ENCODE assay signal across 14 mouse cellular contexts in the genomic region with DNA sequence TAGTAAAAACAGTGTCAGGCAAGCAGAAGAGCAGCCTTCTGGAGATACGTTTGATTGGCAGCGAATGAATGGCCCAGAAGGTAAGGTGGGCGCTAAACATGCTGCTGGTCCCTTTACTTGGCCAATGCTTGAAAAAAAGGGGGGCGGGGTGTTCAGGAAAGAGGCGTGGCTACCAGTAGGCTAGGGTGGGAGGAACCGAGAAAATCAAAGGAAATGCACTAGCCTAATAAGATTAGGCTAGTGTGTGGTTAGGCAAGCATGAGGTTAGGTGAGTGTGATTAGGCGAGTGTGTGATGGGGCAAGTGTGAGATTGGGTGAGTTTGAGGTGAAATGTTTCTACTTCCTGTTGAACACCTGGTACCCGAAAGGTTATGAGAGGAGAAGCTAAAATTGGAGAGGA. TPM values are rescaled to one million over a fixed set of nuclear protein-coding genes. Genes with fewer than 3 reads are reported as not detected.
DNase-seq lines count a peak whose midpoint lies in the region; ATAC-seq and TF ChIP-seq lines count a peak whose summit lies in the region.
"Had no signal": no experiment of that assay in that cellular context is flagged by ENCODE, and none has a peak within 500 bp of the region (broad histone marks: within the 10 kb centered on the region; RNA-seq: fewer than 3 reads in every experiment).

A gene (plus strand): TSS at position 11 of the 400 bp plus-strand sequence.

- no peak for DNase-seq in adrenal gland, postnatal 4 days (ENCODE audit: low spot score in 2 of 2)
- no peak for DNase-seq in adrenal gland, postnatal 36 days
- DNase-seq in brain, embryonic 14.5 days (ENCODE audit: low read depth) = no peak
- no peak for DNase-seq in left cerebral cortex, postnatal 4 days
- no peak for DNase-seq in lung, postnatal 25 days (ENCODE audit: low spot score)
- no peak for DNase-seq in ovary, postnatal 36 days (ENCODE audit: low spot score)
- DNase-seq in kidney, adult 2 months = no peak
- DNase-seq: adrenal gland, adult 8-10 months; cerebellum, postnatal 14 days; gastrocnemius, adult 2 months; heart, postnatal 10 days; kidney, postnatal 4 days; lung, embryonic 14.5 days had no signal

- no peaks in the 10 kb centered on the region for H3K36me3 ChIP-seq in hindbrain, embryonic 12.5 days
- no peaks in the 10 kb centered on the region for H3K36me3 ChIP-seq in kidney, adult 2 months (ENCODE audit: control insufficient read depth, insufficient read depth, low read length)

- no peaks in the 10 kb centered on the region for H3K27me3 ChIP-seq in hindbrain, embryonic 12.5 days
- no peaks in the 10 kb centered on the region for H3K27me3 ChIP-seq in kidney, adult 2 months (replicated peaks; ENCODE audit: control insufficient read depth, insufficient read depth, low read length)

- no peak for TF ChIP-seq POLR2A in brain, embryonic 14.5 days (IDR thresholded peaks at IDR 0.05; ENCODE audit: borderline replicate concordance, extremely low read depth, insufficient read depth, insufficient read length, poor library complexity, severe bottlenecking)
- TF ChIP-seq POLR2A in kidney, adult 2 months (IDR thresholded peaks at IDR 0.05; ENCODE audit: low read depth, low read length) = no peak

- no peak within 1 kb of the TSS for H3K4me2 ChIP-seq in hindbrain, embryonic 12.5 days (replicated peaks)
- H3K4me2 ChIP-seq: lung, embryonic 14.5 days had no signal

- no peak for ATAC-seq in hindbrain, embryonic 12.5 days (ENCODE audit: low FRiP score)

- 70% methylated on average over 8 of the region's 8 CpGs for WGBS in hindbrain, embryonic 12.5 days
- 74% methylated on average over 8 of the region's 8 CpGs for WGBS in kidney, adult 2 months

- peaks cover 3% of the 10 kb centered on the region; the same call in 1 of the 2 replicates for H3K4me1 ChIP-seq in hindbrain, embryonic 12.5 days
- no peaks in the 10 kb centered on the region for H3K4me1 ChIP-seq in kidney, adult 2 months (ENCODE audit: control insufficient read depth, insufficient read depth, low read length)

- H3K9ac ChIP-seq in hindbrain, embryonic 12.5 days = no peak within 1 kb of the TSS
- H3K9ac ChIP-seq: lung, embryonic 14.5 days had no signal

- H3K9me3 ChIP-seq in hindbrain, embryonic 12.5 days (replicated peaks) = no peaks in the 10 kb centered on the region

- TF ChIP-seq CTCF in brain, embryonic 14.5 days (IDR thresholded peaks at IDR 0.05; ENCODE audit: borderline replicate concordance, extremely low read depth, insufficient read depth, insufficient read length) = no peak
- no peak for TF ChIP-seq CTCF in kidney, adult 2 months (conservative IDR thresholded peaks at IDR 0.05; ENCODE audit: insufficient read depth, insufficient read length, low read depth, low read length)

- no peak within 1 kb of the TSS for H3K27ac ChIP-seq in hindbrain, embryonic 12.5 days
- no peak within 1 kb of the TSS for H3K27ac ChIP-seq in kidney, adult 2 months (ENCODE audit: insufficient read depth, low read depth, low read length)
- H3K27ac ChIP-seq: gastrocnemius, adult 2 months had no signal

- H3K4me3 ChIP-seq in hindbrain, embryonic 12.5 days = no peak within 1 kb of the TSS
- no peak within 1 kb of the TSS for H3K4me3 ChIP-seq in kidney, adult 2 months (ENCODE audit: insufficient read depth, low read depth, low read length)
- H3K4me3 ChIP-seq: gastrocnemius, adult 2 months had no signal

- intact Hi-C loops in left cerebral cortex, postnatal 4 days (cut with DNase I) = no loop called here

RNA-seq across cellular contexts. Expression of the gene that starts here (rescaled TPM):
- 10 to 100 TPM; 16.1 to 18.4 TPM for total RNA-seq in adrenal gland, postnatal 4 days (2021)
- 1 to 10 TPM; 4.9 to 8.5 TPM for total RNA-seq in adrenal gland, postnatal 36 days (2021)
- polyA plus RNA-seq in brain, embryonic 14.5 days (2012; rRNA removed) = 22.6 and 44.3 TPM in 2 replicates
- 42.4 and 46.3 TPM in 2 replicates for polyA plus RNA-seq in hindbrain, embryonic 12.5 days (2016; fragmentation: Nextera tagmentation; extraction: Ambion mirVana)
- 100 to 1,000 TPM; 205 to 209 TPM for total RNA-seq in left cerebral cortex, postnatal 4 days (2021)
- polyA plus RNA-seq in kidney, adult 2 months (2012; rRNA removed) = 0.95 and 1.1 TPM in 2 replicates

Comparison
In these comparisons a context has a peak if more than half of its experiments do, and no peak if none do; other contexts are left out.
1. RNA of the gene that starts here (total RNA-seq): 205 to 209 TPM in left cerebral cortex, postnatal 4 days; 16.1 to 18.4 TPM in adrenal gland, postnatal 4 days and 4.9 to 8.5 TPM in adrenal gland, postnatal 36 days; every median in the first group is over 10 times any median in the second.
2. RNA of the gene that starts here (polyA plus RNA-seq): 22.6 to 44.3 TPM in brain, embryonic 14.5 days and 42.4 to 46.3 TPM in hindbrain, embryonic 12.5 days; 0.95 to 1.1 TPM in kidney, adult 2 months; every median in the first group is over 10 times any median in the second.